Mouse (Mus musculus) spleen, adult 2 months (tissue): ENCODE results near the gene Ric1. TPM values are rescaled to one million over a fixed set of nuclear protein-coding genes. Genes with fewer than 3 reads are reported as not detected.
"Not testable (repeated sequence)": the region's sequence is repeated elsewhere in the genome, so short reads cannot be mapped to it uniquely, and the experiment has no call there.

Experiments
- DNase-seq, 2 experiments: peaks; one replicate each; pipeline versions ENCODE4 v3.0.0 to v3.0.0-alpha.2; 2012 to 2021; ENCODE audit warnings: low spot score in 2 of 2, low read depth in 1 of 2
- H3K27ac ChIP-seq: fragments of 200-500 bp; 2 replicates; pipeline ENCODE4 v1.5.1; 2012; ENCODE audit warnings: low read length, inconsistent platforms; ENCODE audit not compliant: insufficient read depth
- H3K27me3 ChIP-seq: fragments of 200-500 bp; 2 replicates; pipeline ENCODE4 v1.6.1; 2012; ENCODE audit warnings: mild to moderate bottlenecking, moderate library complexity, low read length, inconsistent platforms; ENCODE audit not compliant: control insufficient read depth, insufficient read depth
- H3K36me3 ChIP-seq: fragments of 200-500 bp; 2 replicates; pipeline ENCODE4 v1.6.1; 2012; ENCODE audit warnings: mild to moderate bottlenecking, low read length, inconsistent platforms; ENCODE audit not compliant: control insufficient read depth, insufficient read depth
- H3K4me1 ChIP-seq: fragments of 200-500 bp; 2 replicates; pipeline ENCODE4 v1.6.1; 2011; ENCODE audit warnings: inconsistent platforms; ENCODE audit not compliant: control insufficient read depth, insufficient read depth, insufficient read length
- H3K4me3 ChIP-seq: fragments of 200-500 bp; 2 replicates; pipeline ENCODE4 v1.5.1; 2011; ENCODE audit warnings: mild to moderate bottlenecking, inconsistent platforms; ENCODE audit not compliant: insufficient read depth, insufficient read length; ENCODE audit errors: extremely low read depth
- CTCF ChIP-seq: fragments of 200-500 bp; IDR thresholded peaks from 2 replicates; pipeline ENCODE4 v1.5.1; 2011; ENCODE audit warnings: mild to moderate bottlenecking, inconsistent platforms; ENCODE audit not compliant: insufficient read depth, insufficient read length, insufficient replicate concordance; ENCODE audit errors: extremely low read depth
- POLR2A ChIP-seq: fragments of 200-500 bp; IDR thresholded peaks from 2 replicates; pipeline ENCODE4 v1.6.1; 2011; ENCODE audit warnings: low read depth, low read length, inconsistent platforms
- WGBS: fragments of 180-500 bp; shearing (Covaris S2); methylation state at CpG from one replicate; pipeline ENCODE4 v1.1.7; 2018; 5-methylcytosine and 5-hydroxymethylcytosine counted together
- polyA plus RNA-seq: library from polyadenylated mRNA; depleted of rRNA; stranded (reverse); fragments of >200 nt; gene quantifications from 2 replicates; pipeline ENCODE4 v1.2.3, GENCODE M21; 2012

Gene Ric1
- polyA plus RNA-seq, 1 experiment, result 6.7 TPM

- 84% methylated on average over 2 of the region's 2 CpGs for WGBS
- Histone ChIP-seq H3K27me3 (no peaks in the 10 kb centered on the region), H3K36me3 (peaks cover 17% of the 10 kb centered on the region), H3K27ac (no peak overlapping the region), H3K4me3 (no peak overlapping the region), H3K4me1 (no peaks in the 10 kb centered on the region)
- DNase-seq, result no peak
- no peak for TF ChIP-seq CTCF
- no peak for TF ChIP-seq POLR2A
These were observed 60.4 kb downstream of the Ric1 start for GRCm38 (mm10) chr19:29582439-29582838.

- no peak for DNase-seq
- Histone ChIP-seq H3K4me1 (no peaks in the 10 kb centered on the region), H3K36me3 (peaks cover 21% of the 10 kb centered on the region), H3K27me3 (no peaks in the 10 kb centered on the region), H3K27ac (no peak overlapping the region), H3K4me3 (no peak overlapping the region)
- no peak for TF ChIP-seq POLR2A
- TF ChIP-seq CTCF, result no peak
- 92% methylated on average over 6 of the region's 6 CpGs for WGBS
These were observed 61.7 kb downstream of the Ric1 start for GRCm38 (mm10) chr19:29583734-29584133.

GRCm38 (mm10) chr19:29593783-29594182 is 71.7 kb downstream of the Ric1 start:
- H3K4me3 ChIP-seq, H3K4me1 ChIP-seq, DNase-seq, H3K27ac ChIP-seq, H3K27me3 ChIP-seq: not testable (repeated sequence)
- 99% methylated on average over 3 of the region's 3 CpGs for WGBS
- peaks cover 22% of the 10 kb centered on the region for H3K36me3 ChIP-seq

- H3K27me3 ChIP-seq, result no peaks in the 10 kb centered on the region
- H3K27ac ChIP-seq, result no peak overlapping the region
- no peaks in the 10 kb centered on the region for H3K4me1 ChIP-seq
- no peak for DNase-seq
- no peak overlapping the region for H3K4me3 ChIP-seq
- TF ChIP-seq CTCF (no peak), POLR2A (no peak)
- H3K36me3 ChIP-seq, result peaks cover 30% of the 10 kb centered on the region
- 95% methylated on average over 3 of the region's 3 CpGs for WGBS
These were observed 74.2 kb downstream of the Ric1 start for GRCm38 (mm10) chr19:29596276-29596675.

- DNase-seq, result no peak
- WGBS, result 93% methylated on average over 2 of the region's 2 CpGs
- no peaks in the 10 kb centered on the region for H3K27me3 ChIP-seq
- no peak overlapping the region for H3K4me3 ChIP-seq
- H3K4me1 ChIP-seq, result no peaks in the 10 kb centered on the region
- TF ChIP-seq POLR2A (no peak), CTCF (peak; percentile 27; the same call in 1 of the 2 replicates)
- peaks cover 29% of the 10 kb centered on the region for H3K36me3 ChIP-seq
- H3K27ac ChIP-seq, result no peak overlapping the region
These were observed 74.9 kb downstream of the Ric1 start for GRCm38 (mm10) chr19:29596985-29597384.

- Histone ChIP-seq H3K36me3 (peaks cover 39% of the 10 kb centered on the region), H3K27me3 (no peaks in the 10 kb centered on the region), H3K4me3 (no peak overlapping the region), H3K4me1 (no peaks in the 10 kb centered on the region), H3K27ac (no peak overlapping the region)
- TF ChIP-seq CTCF, result no peak
- TF ChIP-seq POLR2A, result no peak
- DNase-seq, result no peak
- 93% methylated on average over 5 of the region's 5 CpGs for WGBS
These were observed 76.9 kb downstream of the Ric1 start for GRCm38 (mm10) chr19:29598981-29599380.

- DNase-seq, result no peak
- H3K36me3 ChIP-seq, result peaks cover 28% of the 10 kb centered on the region
- H3K27ac ChIP-seq, result no peak overlapping the region
- H3K27me3 ChIP-seq, result no peaks in the 10 kb centered on the region
- TF ChIP-seq CTCF (no peak), POLR2A (no peak)
- no peaks in the 10 kb centered on the region for H3K4me1 ChIP-seq
- H3K4me3 ChIP-seq, result no peak overlapping the region
- WGBS, result 88% methylated on average over 14 of the region's 14 CpGs
These were observed 81.7 kb downstream of the Ric1 start for GRCm38 (mm10) chr19:29603548-29604353.
